Mouse (Mus musculus) liver, embryonic 12.5 days (tissue): Measurements from ENCODE around the gene Ptk7. TPM values are rescaled to one million over a fixed set of nuclear protein-coding genes. Genes with fewer than 3 reads are reported as not detected.

Source experiments
- ATAC-seq: fragments of 200-750 bp; cut with Nextera tagmentation; 2 replicates; pipeline ENCODE4 v1.8.0; 2017; ENCODE audit warnings: moderate number of reproducible peaks, mild to moderate bottlenecking, moderate library complexity
- H3K27ac ChIP-seq: fragments of 300-500 bp; sonication (generic); 2 replicates; pipeline ENCODE4 v1.5.1; 2016; ENCODE audit warnings: mild to moderate bottlenecking
- H3K27me3 ChIP-seq: fragments of 300-500 bp; sonication (generic); replicated peaks from 2 replicates; pipeline ENCODE4 v1.6.1; 2016; ENCODE audit warnings: mild to moderate bottlenecking, moderate library complexity
- H3K36me3 ChIP-seq: fragments of 300-500 bp; sonication (generic); 2 replicates; pipeline ENCODE4 v1.6.1; 2016; ENCODE audit warnings: mild to moderate bottlenecking, moderate library complexity
- H3K4me1 ChIP-seq: fragments of 300-500 bp; sonication (generic); 2 replicates; pipeline ENCODE4 v1.6.1; 2016
- H3K4me2 ChIP-seq: fragments of 300-500 bp; sonication (generic); 2 replicates; pipeline ENCODE4 v1.6.1; 2016; ENCODE audit warnings: mild to moderate bottlenecking, moderate library complexity
- H3K4me3 ChIP-seq: fragments of 300-500 bp; sonication (generic); 2 replicates; pipeline ENCODE4 v1.5.1; 2016; ENCODE audit warnings: mild to moderate bottlenecking, moderate library complexity
- H3K9ac ChIP-seq: fragments of 300-500 bp; sonication (generic); 2 replicates; pipeline ENCODE4 v1.6.1; 2016; ENCODE audit warnings: mild to moderate bottlenecking, moderate library complexity
- H3K9me3 ChIP-seq: fragments of 300-500 bp; sonication (generic); replicated peaks from 2 replicates; pipeline ENCODE4 v1.6.1; 2016; ENCODE audit warnings: mild to moderate bottlenecking, moderate library complexity
- WGBS: fragments of 180-500 bp; shearing (Covaris S2); methylation state at CpG from one replicate; pipeline ENCODE4 v1.1.7; 2016; ENCODE audit not compliant: insufficient replicate concordance; 5-methylcytosine and 5-hydroxymethylcytosine counted together
- polyA plus RNA-seq: library from polyadenylated mRNA; unstranded; fragments of >200 nt; fragmentation: Nextera tagmentation; extraction: Ambion mirVana; gene quantifications from 2 replicates; pipeline ENCODE4 v1.2.1, GENCODE M21; 2016

Ptk7 gene
- polyA plus RNA-seq, 1 experiment from 2014 or later: 17.7 TPM

DNA sequence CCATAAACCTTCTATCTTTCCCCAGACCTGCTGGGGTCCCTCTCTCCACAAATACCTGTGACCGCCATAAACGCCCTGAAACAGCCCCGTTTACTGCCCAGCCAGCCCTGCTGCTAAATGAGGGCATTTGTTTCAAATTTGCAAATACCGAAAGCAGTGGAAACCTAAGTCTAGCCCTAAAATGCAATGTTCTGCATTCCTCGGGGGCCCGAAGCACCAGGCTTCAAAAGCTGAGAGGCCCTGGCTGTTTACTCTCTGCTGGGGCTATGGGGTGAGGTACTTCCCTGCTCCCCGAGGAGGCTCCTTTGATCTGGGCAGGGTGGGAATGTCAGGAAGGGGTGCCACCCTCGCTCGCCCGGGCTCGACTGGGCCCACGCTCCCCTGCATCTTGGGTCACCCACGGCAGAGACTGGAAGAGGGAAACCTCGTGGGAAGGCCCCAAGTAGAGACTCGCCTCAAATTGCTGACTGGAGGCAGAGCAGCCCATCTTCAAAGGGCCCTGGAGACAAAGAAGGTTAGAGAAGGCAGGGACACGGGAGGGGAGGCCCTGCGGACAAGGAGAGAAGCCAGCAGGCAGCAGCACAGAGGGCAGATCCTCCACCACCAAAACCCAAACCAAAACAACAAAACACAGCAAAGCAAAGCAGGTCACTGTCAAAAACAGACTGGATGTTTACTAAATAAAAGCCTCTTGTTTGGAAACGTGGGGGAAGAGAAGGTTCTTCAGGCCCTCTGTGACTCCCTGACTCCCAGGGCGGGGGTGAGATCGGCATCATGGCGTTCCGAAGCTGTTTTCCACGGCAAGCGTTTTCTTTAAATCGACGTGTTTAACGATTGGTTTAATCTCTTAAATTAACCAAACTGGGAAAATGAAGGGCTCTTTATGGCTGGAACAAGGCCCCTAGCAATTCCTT lies 10.3 kb downstream of the Ptk7 start:
- Histone ChIP-seq H3K9ac (no peak overlapping the region; the same call in 1 of the 2 replicates), H3K4me3 (no peak overlapping the region)

DNA sequence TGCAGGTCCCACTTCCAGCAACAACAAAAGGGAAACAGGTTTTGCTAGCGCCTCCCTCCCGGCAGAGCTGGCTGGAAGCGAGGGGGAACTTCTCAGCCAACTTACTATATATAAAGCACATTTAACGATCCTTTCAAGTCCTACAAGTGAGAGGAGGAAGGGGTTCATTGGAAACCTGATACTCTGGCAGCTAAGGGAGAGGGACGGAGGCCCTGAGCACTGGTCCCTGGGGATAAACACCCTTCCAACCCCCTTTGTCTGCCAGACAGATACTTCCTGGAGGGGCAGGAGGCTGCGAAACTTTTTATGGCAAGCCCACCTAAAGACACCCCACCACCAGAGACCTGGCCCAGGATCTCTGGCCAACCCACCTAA lies 10.9 kb downstream of the Ptk7 start:
- WGBS: 42% methylated on average over 6 of the region's 6 CpGs
- H3K27ac ChIP-seq: peak overlapping the region; percentile 50
- peaks cover 47% of the 10 kb centered on the region for H3K4me1 ChIP-seq
- peaks cover 5% of the 10 kb centered on the region; the same call in 1 of the 2 replicates for H3K27me3 ChIP-seq
- no peaks in the 10 kb centered on the region for H3K36me3 ChIP-seq
- no peak for ATAC-seq
- no peak overlapping the region for H3K4me3 ChIP-seq
- no peaks in the 10 kb centered on the region for H3K9me3 ChIP-seq
- peak overlapping the region; percentile 7; the same call in 1 of the 2 replicates for H3K4me2 ChIP-seq
- no peak overlapping the region for H3K9ac ChIP-seq

More for the DNA sequence above, 10.3 kb downstream of the Ptk7 start:
- no peaks in the 10 kb centered on the region for H3K9me3 ChIP-seq
- peaks cover 49% of the 10 kb centered on the region for H3K4me1 ChIP-seq
- H3K4me2 ChIP-seq: peak overlapping the region; percentile 7; the same call in 1 of the 2 replicates
- no peak for ATAC-seq
- H3K27ac ChIP-seq: peak overlapping the region; percentile 50
- no peaks in the 10 kb centered on the region for H3K36me3 ChIP-seq
- WGBS: 47% methylated on average over 27 of the region's 27 CpGs
- peaks cover 8% of the 10 kb centered on the region; the same call in 1 of the 2 replicates for H3K27me3 ChIP-seq

DNA sequence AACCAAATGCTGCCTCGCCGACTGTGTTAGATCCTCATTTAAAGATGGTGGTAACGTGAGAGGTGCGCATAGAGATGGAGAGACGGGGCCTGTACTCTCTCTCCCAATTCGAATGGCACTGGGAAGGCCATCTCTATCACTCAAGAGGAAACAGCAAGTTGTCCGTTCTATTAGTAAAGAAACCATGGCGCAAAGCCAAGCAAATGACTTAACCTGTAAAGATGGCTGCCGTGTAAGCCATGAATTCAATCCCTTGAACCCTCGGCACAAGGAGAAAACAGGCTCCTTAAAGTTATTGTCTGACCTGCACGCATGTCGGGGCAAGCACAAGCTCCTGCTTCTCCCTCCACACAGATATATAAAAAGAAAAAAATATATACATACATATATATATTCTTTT lies 11.5 kb downstream of the Ptk7 start:
- H3K9me3 ChIP-seq: no peaks in the 10 kb centered on the region
- 0 out of 2 replicates have a peak overlapping the region, but pooled peaks have one; percentile 7 for H3K4me2 ChIP-seq
- H3K27me3 ChIP-seq: 0 out of 2 replicates have a peak, but pooled peaks cover 5% of the 10 kb centered on the region
- H3K36me3 ChIP-seq: no peaks in the 10 kb centered on the region
- H3K4me3 ChIP-seq: no peak overlapping the region
- ATAC-seq: no peak
- no peak overlapping the region for H3K27ac ChIP-seq
- no peak overlapping the region for H3K9ac ChIP-seq
- WGBS: 69% methylated on average over 12 of the region's 12 CpGs
- peaks cover 49% of the 10 kb centered on the region for H3K4me1 ChIP-seq

DNA sequence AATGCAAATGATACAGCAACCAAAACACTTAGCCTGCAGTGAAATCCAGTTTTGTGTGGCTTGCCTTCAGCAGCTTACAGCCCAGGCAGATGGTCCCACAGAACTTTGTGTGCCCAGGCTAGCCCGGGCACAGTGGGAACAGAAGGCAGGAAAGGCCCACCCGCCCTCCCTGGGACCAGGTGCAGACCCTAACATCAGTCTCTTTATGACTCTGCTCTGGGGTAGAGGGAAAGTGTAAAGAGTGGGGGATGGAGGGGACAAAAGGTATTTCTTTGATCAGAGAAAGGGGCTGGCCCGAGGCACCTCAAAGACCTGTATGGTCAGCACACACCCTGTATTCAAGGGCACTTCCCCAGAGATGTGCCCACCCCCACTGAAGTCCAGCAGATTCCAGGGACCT lies 16.1 kb downstream of the Ptk7 start:
- H3K9ac ChIP-seq: no peak overlapping the region
- 59% methylated on average over 3 of the region's 3 CpGs for WGBS
- H3K27ac ChIP-seq: no peak overlapping the region
- ATAC-seq: no peak
- no peaks in the 10 kb centered on the region for H3K27me3 ChIP-seq
- H3K4me2 ChIP-seq: no peak overlapping the region
- peaks cover 27% of the 10 kb centered on the region for H3K4me1 ChIP-seq
- H3K36me3 ChIP-seq: no peaks in the 10 kb centered on the region
- no peaks in the 10 kb centered on the region for H3K9me3 ChIP-seq
- H3K4me3 ChIP-seq: no peak overlapping the region

DNA sequence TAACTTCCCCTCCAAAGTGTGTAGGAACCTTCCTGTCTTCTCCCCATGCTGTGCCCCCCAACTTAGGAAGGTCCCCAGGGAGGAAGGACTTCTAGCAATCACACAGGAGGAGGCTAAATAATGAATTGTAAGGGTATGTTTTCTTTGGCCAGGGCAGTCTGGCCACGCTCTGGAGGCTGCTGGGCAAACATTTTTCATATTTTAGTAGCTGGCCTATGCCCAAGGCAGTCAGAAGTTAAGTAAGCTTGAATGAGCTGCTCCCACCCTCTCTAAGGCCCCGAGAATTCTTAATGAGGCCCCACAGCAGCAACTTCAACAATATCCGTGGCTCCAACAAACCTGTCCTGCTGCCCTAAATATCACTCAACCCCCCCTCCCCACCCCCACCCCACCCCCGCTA lies 16.5 kb downstream of the Ptk7 start:
- Histone ChIP-seq H3K4me3 (no peak overlapping the region), H3K4me2 (no peak overlapping the region), H3K9me3 (no peaks in the 10 kb centered on the region), H3K27me3 (no peaks in the 10 kb centered on the region), H3K9ac (no peak overlapping the region), H3K4me1 (peaks cover 23% of the 10 kb centered on the region), H3K36me3 (no peaks in the 10 kb centered on the region), H3K27ac (no peak overlapping the region)
- ATAC-seq: no peak
- WGBS: 54% methylated on average over 4 of the region's 4 CpGs

DNA sequence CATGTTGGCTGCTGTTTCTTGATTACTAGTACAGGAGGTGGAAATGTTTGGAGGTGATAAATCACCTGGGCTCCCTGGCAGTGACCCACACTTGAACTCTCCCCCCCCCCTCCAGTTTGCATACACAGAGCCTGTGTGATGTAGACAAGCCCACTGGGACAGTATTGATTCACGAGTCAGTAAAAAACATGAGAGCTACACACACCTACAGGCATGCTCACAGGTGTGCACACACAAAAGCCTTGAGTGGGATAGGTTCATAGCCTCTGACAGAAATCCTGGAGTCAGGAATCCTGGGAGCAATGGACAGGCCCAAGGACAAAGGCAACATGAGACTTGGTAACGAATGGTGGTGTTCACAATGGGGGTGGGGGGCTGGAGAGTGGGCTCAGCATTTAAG lies 17.1 kb downstream of the Ptk7 start:
- no peak overlapping the region for H3K4me3 ChIP-seq
- 62% methylated on average over 2 of the region's 2 CpGs for WGBS
- H3K4me1 ChIP-seq: peaks cover 21% of the 10 kb centered on the region; the same call in 1 of the 2 replicates
- H3K36me3 ChIP-seq: no peaks in the 10 kb centered on the region
- H3K27me3 ChIP-seq: no peaks in the 10 kb centered on the region
- H3K9ac ChIP-seq: no peak overlapping the region
- no peak for ATAC-seq
- no peaks in the 10 kb centered on the region for H3K9me3 ChIP-seq
- no peak overlapping the region for H3K4me2 ChIP-seq
- H3K27ac ChIP-seq: no peak overlapping the region

DNA sequence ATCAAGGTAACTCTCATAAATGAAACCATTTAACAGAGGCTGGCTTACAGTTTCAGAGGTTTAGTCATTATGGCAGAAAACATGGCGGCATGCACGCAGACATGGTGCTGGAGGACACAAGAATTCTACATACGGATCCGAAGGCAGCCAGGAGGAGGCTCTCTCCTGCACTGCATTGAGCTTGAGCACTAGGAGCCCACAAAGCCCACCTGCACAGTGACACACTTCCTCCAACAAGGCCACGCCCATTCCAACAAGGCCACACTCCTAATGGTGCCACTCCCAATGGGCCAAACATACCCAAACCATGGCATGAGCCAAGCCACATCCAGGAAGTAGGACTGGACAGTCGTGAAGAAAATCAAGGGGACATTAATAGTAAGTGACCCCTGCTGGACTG lies 18.0 kb downstream of the Ptk7 start:
- H3K27me3 ChIP-seq: no peaks in the 10 kb centered on the region
- H3K9me3 ChIP-seq: no peaks in the 10 kb centered on the region
- H3K4me1 ChIP-seq: peaks cover 21% of the 10 kb centered on the region; the same call in 1 of the 2 replicates
- no peaks in the 10 kb centered on the region for H3K36me3 ChIP-seq
- no peak overlapping the region for H3K4me2 ChIP-seq
- H3K4me3 ChIP-seq: no peak overlapping the region
- 74% methylated on average over 6 of the region's 6 CpGs for WGBS
- H3K27ac ChIP-seq: no peak overlapping the region
- no peak overlapping the region for H3K9ac ChIP-seq
- no peak for ATAC-seq

DNA sequence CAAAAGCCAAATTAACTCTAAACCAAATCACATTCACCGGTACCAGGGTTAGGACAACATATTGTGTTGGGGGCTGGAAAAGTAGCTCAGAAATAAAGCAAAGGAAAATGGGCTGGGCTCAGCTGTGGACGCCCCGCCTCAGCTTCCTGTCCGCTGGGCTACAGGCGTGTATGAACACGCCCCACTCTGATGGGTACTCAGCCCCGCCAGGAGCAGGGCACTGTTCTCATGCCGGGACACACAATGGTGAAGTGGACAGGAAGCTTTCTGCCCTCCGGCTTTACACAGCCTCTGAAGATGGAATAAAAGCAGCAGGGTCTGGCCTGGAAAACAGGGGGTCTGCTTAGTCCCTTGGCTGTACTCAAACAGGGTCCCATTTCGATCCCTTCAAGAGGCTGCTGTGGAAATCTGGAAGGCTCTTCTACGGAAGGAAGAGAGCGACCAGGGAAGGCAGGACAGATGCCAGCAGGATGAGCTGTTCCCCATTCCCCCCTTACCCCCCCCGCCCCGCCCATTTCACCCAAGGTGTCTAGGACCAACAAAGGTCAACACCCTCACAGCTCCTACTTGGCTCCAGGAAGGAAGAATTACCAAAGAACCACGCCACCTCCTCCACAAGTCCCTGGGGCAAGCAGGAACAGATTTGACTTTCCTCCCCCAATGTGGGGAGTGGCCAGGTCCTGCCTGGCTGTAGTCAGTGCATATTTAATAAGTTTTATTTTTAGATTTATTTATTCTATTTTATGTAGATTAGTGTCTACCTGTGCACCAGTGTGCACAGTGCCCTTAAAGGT lies 19.4 kb downstream of the Ptk7 start:
- H3K36me3 ChIP-seq: no peaks in the 10 kb centered on the region
- no peak for ATAC-seq
- peaks cover 23% of the 10 kb centered on the region; the same call in 1 of the 2 replicates for H3K4me1 ChIP-seq
- no peak overlapping the region for H3K27ac ChIP-seq
- no peaks in the 10 kb centered on the region for H3K27me3 ChIP-seq
- 29% methylated on average over 15 of the region's 15 CpGs for WGBS
- H3K4me2 ChIP-seq: peak overlapping the region; percentile 32
- H3K9me3 ChIP-seq: no peaks in the 10 kb centered on the region
- H3K4me3 ChIP-seq: no peak overlapping the region
- no peak overlapping the region for H3K9ac ChIP-seq

DNA sequence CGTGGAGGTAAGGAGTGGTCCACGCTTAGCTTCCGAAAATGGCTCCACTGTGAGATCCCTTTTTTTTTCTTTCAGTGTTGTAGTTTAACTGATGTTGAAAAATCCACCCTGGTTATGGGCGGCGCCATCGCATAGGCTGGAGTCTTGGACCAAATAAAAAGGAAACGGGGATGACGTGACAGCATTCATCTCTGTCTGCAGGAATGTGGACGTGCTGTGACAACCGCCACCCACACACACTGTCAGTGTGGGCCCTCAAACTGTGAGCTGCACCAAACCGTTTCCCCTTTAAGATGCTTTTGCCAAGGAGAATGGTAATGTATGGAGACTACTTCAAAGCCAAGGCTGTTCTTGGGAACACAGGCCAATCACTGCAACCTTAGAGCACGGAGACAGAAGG lies 23.3 kb downstream of the Ptk7 start:
- WGBS: 78% methylated on average over 12 of the region's 12 CpGs

DNA sequence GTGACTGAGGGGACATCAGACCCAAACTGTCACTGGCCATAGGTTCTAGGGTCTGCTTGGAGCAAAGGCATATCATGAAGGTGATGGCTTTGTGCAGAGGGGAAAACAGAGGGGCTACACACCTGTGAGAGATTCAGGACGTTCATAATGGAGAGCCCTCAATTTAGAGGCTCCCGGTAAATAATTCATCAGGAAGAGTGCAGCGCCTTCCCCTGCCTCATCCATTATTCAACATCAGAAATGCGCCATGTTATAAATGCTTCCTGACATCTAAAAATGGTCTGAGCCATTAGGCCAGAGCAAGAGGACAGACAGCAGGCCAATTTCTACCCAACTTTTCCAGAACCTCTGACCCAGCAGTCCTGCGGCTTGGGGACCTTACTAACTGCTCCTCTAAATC lies 24.2 kb downstream of the Ptk7 start:
- 69% methylated on average over 5 of the region's 5 CpGs for WGBS
- Histone ChIP-seq H3K36me3 (no peaks in the 10 kb centered on the region), H3K9ac (no peak overlapping the region), H3K4me3 (no peak overlapping the region), H3K27ac (no peak overlapping the region), H3K4me2 (no peak overlapping the region), H3K9me3 (no peaks in the 10 kb centered on the region), H3K27me3 (no peaks in the 10 kb centered on the region), H3K4me1 (peaks cover 27% of the 10 kb centered on the region)
- no peak for ATAC-seq

More for the DNA sequence above, 23.3 kb downstream of the Ptk7 start:
- Histone ChIP-seq H3K36me3 (no peaks in the 10 kb centered on the region), H3K9me3 (no peaks in the 10 kb centered on the region), H3K4me2 (no peak overlapping the region), H3K4me1 (peaks cover 27% of the 10 kb centered on the region), H3K4me3 (no peak overlapping the region), H3K27ac (no peak overlapping the region), H3K9ac (no peak overlapping the region), H3K27me3 (no peaks in the 10 kb centered on the region)
- ATAC-seq: no peak

DNA sequence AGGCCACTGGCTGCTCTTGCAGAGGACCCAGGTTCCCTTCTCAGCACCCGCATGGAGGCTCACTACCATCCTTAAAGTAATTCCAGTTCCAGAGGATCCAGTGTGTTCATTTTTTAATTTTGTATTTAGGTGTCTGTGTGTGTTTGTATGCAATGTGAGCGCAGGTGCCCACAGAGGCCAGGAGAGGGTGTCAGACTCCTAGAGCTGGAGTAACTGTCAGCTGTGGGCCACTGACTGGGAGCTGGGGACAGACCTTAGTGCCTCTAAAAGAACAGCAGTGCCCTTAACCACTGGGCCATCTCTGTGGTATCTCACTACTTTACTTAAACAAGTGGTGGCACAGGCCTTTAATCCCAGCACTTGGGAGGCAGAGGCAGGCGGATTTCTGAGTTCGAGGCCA lies 26.1 kb downstream of the Ptk7 start:
- H3K36me3 ChIP-seq: no peaks in the 10 kb centered on the region
- H3K27ac ChIP-seq: no peak overlapping the region
- no peak overlapping the region for H3K9ac ChIP-seq
- H3K4me1 ChIP-seq: peaks cover 23% of the 10 kb centered on the region
- H3K27me3 ChIP-seq: no peaks in the 10 kb centered on the region
- no peak overlapping the region for H3K4me2 ChIP-seq
- 82% methylated on average over 4 of the region's 4 CpGs for WGBS
- H3K9me3 ChIP-seq: no peaks in the 10 kb centered on the region
- ATAC-seq: no peak
- H3K4me3 ChIP-seq: no peak overlapping the region

DNA sequence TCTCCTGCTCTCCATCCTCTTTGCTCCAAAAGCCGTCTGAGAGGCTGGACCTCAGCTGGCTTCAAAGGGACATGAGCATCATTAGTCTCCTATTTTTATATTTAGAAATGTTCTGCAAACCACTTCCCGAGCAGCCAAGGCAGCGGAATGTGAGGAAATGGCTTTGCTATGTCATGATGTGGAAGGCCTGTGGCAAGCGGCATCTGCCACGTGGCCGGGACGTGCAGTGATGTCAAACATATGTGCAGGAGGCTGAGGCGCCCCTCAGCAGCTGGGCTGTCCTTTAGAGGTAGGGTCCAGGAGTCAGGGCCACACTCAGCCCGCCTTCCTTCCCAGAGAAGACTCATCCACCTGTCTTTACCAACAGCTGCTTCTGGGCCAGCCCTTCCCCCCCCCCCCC lies 27.1 kb downstream of the Ptk7 start:
- no peak for ATAC-seq
- 58% methylated on average over 9 of the region's 9 CpGs for WGBS
- H3K9me3 ChIP-seq: no peaks in the 10 kb centered on the region
- H3K36me3 ChIP-seq: no peaks in the 10 kb centered on the region
- no peak overlapping the region for H3K4me2 ChIP-seq
- H3K4me1 ChIP-seq: peaks cover 33% of the 10 kb centered on the region
- H3K27me3 ChIP-seq: no peaks in the 10 kb centered on the region
- H3K4me3 ChIP-seq: no peak overlapping the region
- H3K27ac ChIP-seq: no peak overlapping the region
- no peak overlapping the region for H3K9ac ChIP-seq
